Mouse (Mus musculus): ENCODE data around the gene Snrnp25. TPM values are rescaled to one million over a fixed set of nuclear protein-coding genes. Genes with fewer than 3 reads are reported as not detected.

Gene Snrnp25
- polyA plus RNA-seq, 1 experiment = 32.3 TPM

DNA sequence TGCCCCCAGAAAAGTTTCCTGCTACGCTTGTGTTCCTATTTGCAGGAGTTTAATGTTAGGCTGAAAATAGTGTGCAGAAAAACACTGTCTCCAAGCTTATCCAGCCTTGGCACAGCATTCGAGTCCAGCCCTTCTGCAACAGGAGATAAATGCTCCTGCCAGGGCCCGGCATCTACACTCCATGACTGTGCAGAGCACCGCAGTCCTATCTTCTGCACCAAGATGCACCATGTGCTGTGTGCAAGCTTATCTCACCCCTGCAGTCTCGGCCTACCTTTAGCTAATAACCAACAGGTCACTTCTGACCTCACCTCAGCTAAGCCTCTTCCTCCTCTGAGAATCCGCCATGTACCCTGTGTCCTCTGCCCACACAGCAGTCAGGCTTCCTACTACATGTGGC, 40.4 kb downstream of the Snrnp25 start:
- no peak for TF ChIP-seq POLR2A (IDR thresholded peaks at IDR 0.05; ENCODE audit: insufficient read depth, low read length)
- no peak for TF ChIP-seq EP300 (IDR thresholded peaks at IDR 0.05; ENCODE audit: insufficient read depth, low read depth, low read length)
- no peak for TF ChIP-seq CTCF (IDR thresholded peaks at IDR 0.05; ENCODE audit: low read depth, low read length)
- Histone ChIP-seq H3K4me1 (ENCODE audit: control insufficient read depth, insufficient read depth, low read length) (peaks cover 3% of the 10 kb centered on the region), H3K9ac (ENCODE audit: low read depth, poor library complexity, severe bottlenecking) (no peak overlapping the region), H3K36me3 (ENCODE audit: control insufficient read depth, insufficient read depth, low read length, poor library complexity, severe bottlenecking) (peaks cover 8% of the 10 kb centered on the region; the same call in 1 of the 2 replicates), H3K9me3 (replicated peaks; ENCODE audit: control insufficient read depth, insufficient read depth, low read length, poor library complexity, severe bottlenecking) (no peaks in the 10 kb centered on the region), H3K4me3 (ENCODE audit: low read depth, low read length) (no peak overlapping the region), H3K27me3 (ENCODE audit: control insufficient read depth, insufficient read depth, low read length, poor library complexity, severe bottlenecking) (no peaks in the 10 kb centered on the region), H3K27ac (ENCODE audit: insufficient read depth, low read length) (no peak overlapping the region)

DNA sequence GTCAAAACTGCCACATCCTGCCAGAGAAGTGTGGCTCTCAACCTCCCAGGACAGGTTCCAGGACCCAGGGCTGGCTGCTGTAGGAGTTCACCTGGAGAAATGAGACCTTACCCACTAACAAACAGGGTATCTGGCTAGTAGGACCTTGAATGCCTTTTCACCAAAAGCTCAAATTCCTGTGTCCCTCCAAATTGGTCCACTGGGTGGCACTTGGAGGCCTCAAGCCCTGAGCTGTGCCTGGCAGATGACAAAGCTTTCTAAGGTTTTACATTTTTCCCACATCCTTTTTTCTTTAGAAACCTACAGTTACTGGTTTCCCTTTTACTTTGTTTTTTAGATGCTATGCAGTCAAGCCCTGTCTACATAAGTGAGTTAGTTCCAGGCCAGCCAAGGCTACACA, 41.9 kb downstream of the Snrnp25 start:
- H3K4me3 ChIP-seq (ENCODE audit: low read depth, low read length) = no peak overlapping the region
- H3K9ac ChIP-seq (ENCODE audit: low read depth, poor library complexity, severe bottlenecking) = no peak overlapping the region
- H3K9me3 ChIP-seq (replicated peaks; ENCODE audit: control insufficient read depth, insufficient read depth, low read length, poor library complexity, severe bottlenecking) = no peaks in the 10 kb centered on the region
- TF ChIP-seq POLR2A (IDR thresholded peaks at IDR 0.05; ENCODE audit: insufficient read depth, low read length) = no peak
- TF ChIP-seq EP300 (IDR thresholded peaks at IDR 0.05; ENCODE audit: insufficient read depth, low read depth, low read length) = no peak
- no peak for TF ChIP-seq CTCF (IDR thresholded peaks at IDR 0.05; ENCODE audit: low read depth, low read length)
- H3K27me3 ChIP-seq (ENCODE audit: control insufficient read depth, insufficient read depth, low read length, poor library complexity, severe bottlenecking) = no peaks in the 10 kb centered on the region
- peaks cover 8% of the 10 kb centered on the region; the same call in 1 of the 2 replicates for H3K36me3 ChIP-seq (ENCODE audit: control insufficient read depth, insufficient read depth, low read length, poor library complexity, severe bottlenecking)
- H3K27ac ChIP-seq (ENCODE audit: insufficient read depth, low read length) = no peak overlapping the region
- peaks cover 3% of the 10 kb centered on the region for H3K4me1 ChIP-seq (ENCODE audit: control insufficient read depth, insufficient read depth, low read length)

DNA sequence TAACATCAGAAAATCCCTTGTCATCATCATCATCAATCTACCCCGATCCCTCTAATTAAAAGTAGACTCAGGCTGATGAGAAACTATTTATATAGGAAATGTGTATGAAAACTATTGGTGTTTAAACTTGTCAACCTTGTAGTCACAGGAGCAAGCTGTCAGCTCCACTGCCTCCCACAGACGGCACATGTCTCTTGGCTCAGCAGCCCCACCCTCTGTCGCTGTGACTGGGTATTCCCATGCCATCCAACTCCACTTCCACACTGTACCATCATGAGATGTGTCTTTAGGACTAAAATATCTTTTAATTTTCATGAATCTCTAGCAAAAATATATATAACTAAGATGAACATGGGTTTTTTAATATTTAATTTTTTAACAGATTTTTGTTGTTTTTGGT, 43.1 kb downstream of the Snrnp25 start:
- Histone ChIP-seq H3K4me1 (ENCODE audit: control insufficient read depth, insufficient read depth, low read length) (peaks cover 3% of the 10 kb centered on the region), H3K4me3 (ENCODE audit: low read depth, low read length) (no peak overlapping the region), H3K9ac (ENCODE audit: low read depth, poor library complexity, severe bottlenecking) (no peak overlapping the region), H3K36me3 (ENCODE audit: control insufficient read depth, insufficient read depth, low read length, poor library complexity, severe bottlenecking) (peaks cover 10% of the 10 kb centered on the region; the same call in 1 of the 2 replicates), H3K9me3 (replicated peaks; ENCODE audit: control insufficient read depth, insufficient read depth, low read length, poor library complexity, severe bottlenecking) (no peaks in the 10 kb centered on the region), H3K27ac (ENCODE audit: insufficient read depth, low read length) (no peak overlapping the region), H3K27me3 (ENCODE audit: control insufficient read depth, insufficient read depth, low read length, poor library complexity, severe bottlenecking) (no peaks in the 10 kb centered on the region)
- TF ChIP-seq POLR2A (IDR thresholded peaks at IDR 0.05; ENCODE audit: insufficient read depth, low read length) (no peak), CTCF (IDR thresholded peaks at IDR 0.05; ENCODE audit: low read depth, low read length) (no peak), EP300 (IDR thresholded peaks at IDR 0.05; ENCODE audit: insufficient read depth, low read depth, low read length) (no peak)

DNA sequence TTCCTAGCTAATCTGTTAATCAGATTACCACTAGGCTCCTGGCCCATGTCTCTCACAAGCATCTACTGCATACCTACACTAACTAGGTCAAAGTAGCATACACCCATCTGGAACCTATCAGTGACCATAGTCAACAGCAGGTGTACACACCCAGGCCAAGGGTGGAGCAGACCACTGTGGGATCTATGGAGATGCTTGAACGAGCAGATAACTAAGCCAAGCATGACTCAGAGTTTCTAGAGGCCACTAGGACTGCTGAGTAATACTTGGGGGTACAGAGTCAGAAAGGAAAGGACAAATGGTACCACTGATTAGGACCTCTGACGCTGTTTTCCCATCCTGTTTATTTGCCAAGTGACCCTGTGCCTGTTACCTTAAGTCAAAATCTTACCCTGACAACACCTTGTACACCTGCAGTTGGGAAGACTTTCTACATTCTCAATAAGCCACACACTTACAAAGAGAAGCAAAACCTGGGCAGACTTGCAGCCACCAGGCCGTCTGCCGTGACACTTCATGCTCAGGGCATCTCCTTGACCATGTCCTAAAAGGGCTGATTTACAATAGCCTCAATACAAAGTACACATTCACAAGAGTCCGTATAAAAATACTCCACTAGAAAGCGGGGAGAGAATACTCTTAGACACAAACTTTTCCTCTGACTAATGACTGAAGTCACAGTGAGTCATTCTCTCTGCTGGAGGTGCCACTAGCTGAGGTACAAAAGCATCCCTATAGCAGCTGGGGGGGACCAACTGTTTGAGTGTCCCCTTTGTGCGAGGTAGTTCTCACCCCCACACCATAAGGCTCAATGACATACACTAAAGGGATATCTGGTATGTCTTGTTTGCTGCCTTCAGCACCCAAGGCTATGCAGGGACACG, 45.9 kb downstream of the Snrnp25 start:
- TF ChIP-seq CTCF (IDR thresholded peaks at IDR 0.05; ENCODE audit: low read depth, low read length) (no peak), EP300 (IDR thresholded peaks at IDR 0.05; ENCODE audit: insufficient read depth, low read depth, low read length) (no peak), POLR2A (IDR thresholded peaks at IDR 0.05; ENCODE audit: insufficient read depth, low read length) (no peak)
- Histone ChIP-seq H3K4me1 (ENCODE audit: control insufficient read depth, insufficient read depth, low read length) (no peaks in the 10 kb centered on the region), H3K27ac (ENCODE audit: insufficient read depth, low read length) (no peak overlapping the region), H3K9me3 (replicated peaks; ENCODE audit: control insufficient read depth, insufficient read depth, low read length, poor library complexity, severe bottlenecking) (no peaks in the 10 kb centered on the region), H3K27me3 (ENCODE audit: control insufficient read depth, insufficient read depth, low read length, poor library complexity, severe bottlenecking) (no peaks in the 10 kb centered on the region), H3K4me3 (ENCODE audit: low read depth, low read length) (no peak overlapping the region), H3K36me3 (ENCODE audit: control insufficient read depth, insufficient read depth, low read length, poor library complexity, severe bottlenecking) (peaks cover 10% of the 10 kb centered on the region; the same call in 1 of the 2 replicates), H3K9ac (ENCODE audit: low read depth, poor library complexity, severe bottlenecking) (no peak overlapping the region)

DNA sequence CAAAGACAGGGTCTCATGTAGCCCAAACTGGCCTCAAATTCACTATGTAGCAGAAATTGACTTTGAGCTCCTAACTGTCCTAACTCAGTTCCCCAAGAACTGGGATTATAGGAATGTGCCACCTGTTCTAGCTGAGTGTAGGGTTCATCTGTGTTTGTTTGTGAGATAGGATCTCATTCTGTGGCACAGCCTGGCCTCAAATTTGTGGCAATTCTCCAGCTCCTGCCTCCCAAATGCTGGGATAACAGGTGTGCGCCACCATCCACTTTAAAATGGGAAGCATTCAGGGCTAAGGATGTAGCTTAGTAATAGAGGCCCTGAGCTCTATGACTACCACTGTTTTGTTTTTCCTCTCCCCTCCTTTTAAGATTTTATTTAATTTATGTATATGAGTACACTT, 47.9 kb downstream of the Snrnp25 start:
- H3K9me3 ChIP-seq (replicated peaks; ENCODE audit: control insufficient read depth, insufficient read depth, low read length, poor library complexity, severe bottlenecking) = no peaks in the 10 kb centered on the region
- no peaks in the 10 kb centered on the region for H3K27me3 ChIP-seq (ENCODE audit: control insufficient read depth, insufficient read depth, low read length, poor library complexity, severe bottlenecking)
- H3K4me1 ChIP-seq (ENCODE audit: control insufficient read depth, insufficient read depth, low read length) = no peaks in the 10 kb centered on the region
- H3K9ac ChIP-seq (ENCODE audit: low read depth, poor library complexity, severe bottlenecking) = no peak overlapping the region
- no peak overlapping the region for H3K27ac ChIP-seq (ENCODE audit: insufficient read depth, low read length)
- no peak for TF ChIP-seq EP300 (IDR thresholded peaks at IDR 0.05; ENCODE audit: insufficient read depth, low read depth, low read length)
- no peak for TF ChIP-seq CTCF (IDR thresholded peaks at IDR 0.05; ENCODE audit: low read depth, low read length)
- no peak for TF ChIP-seq POLR2A (IDR thresholded peaks at IDR 0.05; ENCODE audit: insufficient read depth, low read length)
- H3K4me3 ChIP-seq (ENCODE audit: low read depth, low read length) = no peak overlapping the region
- 0 out of 2 replicates have a peak, but pooled peaks cover 4% of the 10 kb centered on the region for H3K36me3 ChIP-seq (ENCODE audit: control insufficient read depth, insufficient read depth, low read length, poor library complexity, severe bottlenecking)

DNA sequence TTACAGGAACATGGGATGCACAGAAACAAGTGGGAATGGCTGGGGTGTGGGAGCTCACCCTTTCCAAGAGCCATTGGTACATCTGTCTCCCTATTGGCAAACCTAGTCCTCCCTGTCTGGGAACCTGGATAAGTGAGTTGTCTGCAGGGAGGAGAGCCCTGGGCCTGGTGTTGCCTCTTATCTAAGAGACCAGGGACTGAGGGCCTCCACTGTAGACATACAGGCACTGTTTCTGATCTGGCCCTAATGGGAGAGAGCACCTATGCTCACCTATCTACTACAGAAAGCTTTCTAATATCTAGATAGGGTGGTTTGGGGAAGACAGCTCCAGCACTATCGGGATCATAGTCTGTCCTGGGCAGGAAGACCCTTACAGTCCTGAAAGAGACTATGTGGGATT, 50.9 kb downstream of the Snrnp25 start:
- Histone ChIP-seq H3K9me3 (replicated peaks; ENCODE audit: control insufficient read depth, insufficient read depth, low read length, poor library complexity, severe bottlenecking) (no peaks in the 10 kb centered on the region), H3K27me3 (ENCODE audit: control insufficient read depth, insufficient read depth, low read length, poor library complexity, severe bottlenecking) (no peaks in the 10 kb centered on the region), H3K9ac (ENCODE audit: low read depth, poor library complexity, severe bottlenecking) (no peak overlapping the region), H3K36me3 (ENCODE audit: control insufficient read depth, insufficient read depth, low read length, poor library complexity, severe bottlenecking) (0 out of 2 replicates have a peak, but pooled peaks cover 2% of the 10 kb centered on the region), H3K4me1 (ENCODE audit: control insufficient read depth, insufficient read depth, low read length) (no peaks in the 10 kb centered on the region), H3K4me3 (ENCODE audit: low read depth, low read length) (no peak overlapping the region), H3K27ac (ENCODE audit: insufficient read depth, low read length) (no peak overlapping the region)
- TF ChIP-seq EP300 (IDR thresholded peaks at IDR 0.05; ENCODE audit: insufficient read depth, low read depth, low read length) = no peak

Measured in ES-Bruce4 (cell line).